Mouse (Mus musculus) kidney, adult 2 months (tissue): ENCODE measurements around the gene Dock2.

Experiments used
- CTCF ChIP-seq: fragments of 200-500 bp; conservative IDR thresholded peaks from 2 replicates; pipeline ENCODE4 v1.5.1; 2011; ENCODE audit warnings: low read depth, mild to moderate bottlenecking, control low read depth, low read length, moderate library complexity, mixed read lengths; ENCODE audit not compliant: insufficient read depth, insufficient read length
- POLR2A ChIP-seq: fragments of 200-500 bp; IDR thresholded peaks from one replicate; pipeline ENCODE4 v1.6.1; 2011; ENCODE audit warnings: low read depth, low read length, control low read depth

DNA sequence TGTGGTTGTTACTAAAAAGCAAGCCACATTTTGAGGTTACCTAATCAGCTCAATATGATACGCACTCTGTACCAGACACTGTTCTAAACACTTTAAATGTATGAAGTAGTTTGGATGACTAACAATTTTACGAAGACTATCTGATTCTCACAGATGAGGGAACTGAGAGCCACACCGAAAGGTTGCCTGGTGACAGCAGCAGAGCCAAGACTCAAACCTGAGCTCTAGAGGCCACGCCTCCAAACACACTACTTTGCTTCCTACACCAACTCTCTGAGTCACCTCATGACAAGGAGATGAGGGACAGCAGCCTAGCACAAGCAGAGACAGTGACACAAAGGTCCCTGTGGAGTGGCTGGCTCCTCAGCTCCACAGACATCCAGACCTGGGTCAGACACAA lies 411.5 kb downstream of the Dock2 start:
- no peak for TF ChIP-seq CTCF
- no peak for TF ChIP-seq POLR2A
